Mouse (Mus musculus): ENCODE data around the gene Vmn2r92.
"Not testable (repeated sequence)": the region's sequence is repeated elsewhere in the genome, so short reads cannot be mapped to it uniquely, and the experiment has no call there.

The Vmn2r92 gene

GRCm38 (mm10) chr17:18151587-18151986, at the start of gene Vmn2r92:
TSS of gene Vmn2r92 (plus strand) at chr17:18151887.
- DNase-seq (ENCODE audit: low read depth, low spot score): not testable (repeated sequence)

GRCm38 (mm10) chr17:18102265-18102664, 49.4 kb upstream of the Vmn2r92 start:
- DNase-seq (ENCODE audit: low read depth, low spot score): not testable (repeated sequence)

- not testable (repeated sequence) for DNase-seq (ENCODE audit: low read depth, low spot score)
Observed at GRCm38 (mm10) chr17:18161194-18161593, 9.5 kb downstream of the Vmn2r92 start.

- DNase-seq (ENCODE audit: low read depth, low spot score): no peak
Observed at GRCm38 (mm10) chr17:18189732-18190131, 38.0 kb downstream of the Vmn2r92 start.

- DNase-seq (ENCODE audit: low read depth, low spot score): no peak
Observed at GRCm38 (mm10) chr17:18221300-18221699, 69.6 kb downstream of the Vmn2r92 start.

- DNase-seq (ENCODE audit: low read depth, low spot score): no peak
Observed at GRCm38 (mm10) chr17:18231996-18232395, 80.3 kb downstream of the Vmn2r92 start.

- no peak for DNase-seq (ENCODE audit: low read depth, low spot score)
Observed at GRCm38 (mm10) chr17:18236931-18237330, 85.2 kb downstream of the Vmn2r92 start.

Measured in retina, postnatal 7 days (tissue).